Mouse (Mus musculus) small intestine, adult 2 months (tissue): ENCODE results near the gene Lrrc1. TPM values are rescaled to one million over a fixed set of nuclear protein-coding genes. Genes with fewer than 3 reads are reported as not detected.

Experiments
- H3K27ac ChIP-seq: fragments of 200-500 bp; 2 replicates; pipeline ENCODE4 v1.5.1; 2012; ENCODE audit warnings: low read depth, low read length, control low read depth, inconsistent platforms; ENCODE audit not compliant: insufficient read depth
- H3K27me3 ChIP-seq: fragments of 200-500 bp; 2 replicates; pipeline ENCODE4 v1.6.1; 2012; ENCODE audit warnings: mild to moderate bottlenecking, moderate library complexity, low read length, inconsistent platforms; ENCODE audit not compliant: control insufficient read depth, insufficient read depth
- H3K36me3 ChIP-seq: fragments of 200-500 bp; 2 replicates; pipeline ENCODE4 v1.6.1; 2012; ENCODE audit warnings: mild to moderate bottlenecking, low read length, control low read depth, inconsistent platforms; ENCODE audit not compliant: control insufficient read depth, insufficient read depth
- H3K4me1 ChIP-seq: fragments of 200-500 bp; 2 replicates; pipeline ENCODE4 v1.6.1; 2012; ENCODE audit warnings: low read length, inconsistent platforms, mixed read lengths; ENCODE audit not compliant: control insufficient read depth, insufficient read depth, insufficient read length
- H3K4me3 ChIP-seq: fragments of 200-500 bp; 2 replicates; pipeline ENCODE4 v1.5.1; 2012; ENCODE audit warnings: low read depth, mild to moderate bottlenecking, control low read depth, inconsistent platforms, low read length, moderate library complexity
- CTCF ChIP-seq: fragments of 200-500 bp; IDR thresholded peaks from 2 replicates; pipeline ENCODE4 v1.5.1; 2012; ENCODE audit warnings: low read depth, mild to moderate bottlenecking, control low read depth, inconsistent platforms, low read length, moderate library complexity, mixed read lengths; ENCODE audit not compliant: insufficient replicate concordance, insufficient read length; ENCODE audit errors: extremely low read depth
- POLR2A ChIP-seq: fragments of 200-500 bp; IDR thresholded peaks from 2 replicates; pipeline ENCODE4 v1.6.1; 2012; ENCODE audit warnings: low read depth, mild to moderate bottlenecking, control low read depth, inconsistent platforms, low read length, moderate library complexity
- WGBS: fragments of 180-500 bp; shearing (Covaris S2); methylation state at CpG from one replicate; pipeline ENCODE4 v1.1.7; 2018; 5-methylcytosine and 5-hydroxymethylcytosine counted together
- polyA plus RNA-seq: library from polyadenylated mRNA; depleted of rRNA; stranded (reverse); fragments of >200 nt; gene quantifications from 2 replicates; pipeline ENCODE4 v1.2.3, GENCODE M21; 2012

Gene Lrrc1
- polyA plus RNA-seq, 1 experiment: 112 TPM

DNA sequence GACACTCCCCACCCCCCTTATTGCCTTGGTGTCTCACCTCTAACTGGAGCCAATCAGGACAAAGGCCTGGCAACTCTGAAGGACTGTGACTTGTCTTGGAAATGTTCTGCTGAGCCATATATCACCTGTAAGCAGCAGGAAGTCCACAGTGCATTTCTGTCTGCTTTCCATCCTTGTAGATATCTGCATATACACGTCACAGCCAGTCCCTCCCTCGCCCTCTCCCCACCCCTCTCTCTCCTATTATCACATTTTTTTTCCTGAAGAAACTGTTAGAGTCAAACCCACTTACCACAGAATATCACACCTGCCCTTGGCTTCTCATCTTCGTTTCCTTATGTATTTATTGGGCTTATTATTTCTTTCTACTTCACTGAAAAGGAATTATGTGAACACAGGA, 13.3 kb upstream of the Lrrc1 start:
- H3K4me3 ChIP-seq: no peak overlapping the region
- 32% methylated on average over 3 of the region's 3 CpGs for WGBS
- peaks cover 10% of the 10 kb centered on the region; the same call in 1 of the 2 replicates for H3K4me1 ChIP-seq
- no peaks in the 10 kb centered on the region for H3K36me3 ChIP-seq
- H3K27ac ChIP-seq: no peak overlapping the region
- TF ChIP-seq CTCF (no peak), POLR2A (no peak)
- no peaks in the 10 kb centered on the region for H3K27me3 ChIP-seq

- Histone ChIP-seq H3K27me3 (no peaks in the 10 kb centered on the region), H3K27ac (peak overlapping the region; percentile 94), H3K4me3 (no peak overlapping the region), H3K36me3 (no peaks in the 10 kb centered on the region), H3K4me1 (peaks cover 10% of the 10 kb centered on the region; the same call in 1 of the 2 replicates)
- TF ChIP-seq POLR2A (no peak), CTCF (no peak)
- 82% methylated on average over 4 of the region's 4 CpGs for WGBS
Observed at GRCm38 (mm10) chr9:77557181-77557580, 12.5 kb upstream of the Lrrc1 start.

DNA sequence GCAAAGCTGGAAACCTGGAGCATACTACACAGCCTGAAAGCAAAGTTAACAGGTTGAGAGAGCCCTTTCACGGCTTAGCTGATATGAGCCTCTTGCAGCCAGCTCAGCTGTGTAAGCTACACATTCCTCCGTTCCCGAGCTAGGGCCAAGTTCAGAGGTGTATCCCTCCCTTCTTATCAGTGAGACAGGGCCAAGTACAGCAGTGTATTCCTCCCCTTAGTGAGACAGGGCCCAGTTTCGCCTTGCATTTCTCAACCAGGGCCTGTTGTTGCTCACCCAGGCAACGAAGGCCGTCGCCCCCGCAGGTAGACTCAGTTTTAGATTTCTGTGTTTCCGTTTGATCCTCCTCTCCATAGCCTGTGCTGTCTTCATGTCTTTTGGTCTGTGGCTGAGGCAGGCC, 11.8 kb upstream of the Lrrc1 start:
- Histone ChIP-seq H3K36me3 (no peaks in the 10 kb centered on the region), H3K27me3 (no peaks in the 10 kb centered on the region), H3K27ac (peak overlapping the region; percentile 94), H3K4me3 (peak overlapping the region; percentile 21), H3K4me1 (peaks cover 10% of the 10 kb centered on the region; the same call in 1 of the 2 replicates)
- TF ChIP-seq CTCF: no peak
- TF ChIP-seq POLR2A: no peak
- WGBS: 30% methylated on average over 9 of the region's 9 CpGs

DNA sequence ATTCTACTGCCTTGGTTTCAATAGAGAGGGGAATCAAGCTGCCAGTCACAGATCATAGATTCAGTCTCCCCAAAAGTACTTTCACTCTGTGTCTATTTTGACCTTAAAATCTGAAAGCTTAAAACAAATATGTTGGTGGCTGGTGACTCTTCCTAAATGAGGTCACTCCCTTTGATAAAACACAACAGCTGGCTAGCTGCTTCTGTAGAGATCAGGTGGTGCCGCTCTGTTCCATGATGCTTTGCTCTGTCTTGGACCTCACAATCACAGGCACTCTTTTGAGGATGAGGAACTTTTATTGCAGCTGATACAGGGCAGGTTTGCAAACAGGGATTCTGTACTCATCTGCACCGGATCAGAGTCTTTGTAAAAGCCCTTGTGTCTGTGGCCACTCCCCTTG, 8.8 kb upstream of the Lrrc1 start:
- Histone ChIP-seq H3K4me1 (peaks cover 11% of the 10 kb centered on the region; the same call in 1 of the 2 replicates), H3K4me3 (no peak overlapping the region), H3K27me3 (no peaks in the 10 kb centered on the region), H3K27ac (no peak overlapping the region), H3K36me3 (no peaks in the 10 kb centered on the region)
- WGBS: 44% methylated on average over 2 of the region's 2 CpGs
- TF ChIP-seq CTCF (no peak), POLR2A (no peak)

GRCm38 (mm10) chr9:77551036-77551512, 6.4 kb upstream of the Lrrc1 start:
- Histone ChIP-seq H3K27me3 (no peaks in the 10 kb centered on the region), H3K36me3 (no peaks in the 10 kb centered on the region), H3K4me1 (peaks cover 8% of the 10 kb centered on the region; the same call in 1 of the 2 replicates), H3K27ac (no peak overlapping the region), H3K4me3 (no peak overlapping the region)
- TF ChIP-seq POLR2A: no peak
- no peak for TF ChIP-seq CTCF
- 60% methylated on average over 7 of the region's 7 CpGs for WGBS

- Histone ChIP-seq H3K4me1 (peaks cover 15% of the 10 kb centered on the region), H3K36me3 (no peaks in the 10 kb centered on the region), H3K27me3 (no peaks in the 10 kb centered on the region), H3K4me3 (no peak overlapping the region), H3K27ac (peak overlapping the region; percentile 62)
- 32% methylated on average over 3 of the region's 3 CpGs for WGBS
- TF ChIP-seq POLR2A (no peak), CTCF (no peak)
Observed at GRCm38 (mm10) chr9:77546010-77546409, 1.3 kb upstream of the Lrrc1 start.

DNA sequence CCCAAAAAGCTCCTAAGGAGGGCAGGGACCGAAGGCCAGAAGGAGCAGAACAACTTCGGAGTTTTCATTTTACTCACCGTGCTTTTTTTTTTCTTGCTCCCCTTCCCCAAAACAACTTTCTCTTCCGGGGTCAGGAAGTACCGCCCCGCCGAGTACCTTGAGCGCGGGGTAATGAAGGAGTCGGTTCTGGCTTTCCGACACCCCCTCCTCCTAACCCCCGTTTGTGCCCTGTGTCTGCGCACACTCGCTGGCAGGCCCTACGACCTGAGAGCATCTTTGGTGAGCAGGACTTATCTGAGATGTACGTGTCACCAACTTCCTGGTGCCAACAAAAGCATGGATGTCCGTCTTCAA, 375 bp upstream of the Lrrc1 start:
- Histone ChIP-seq H3K27me3 (no peaks in the 10 kb centered on the region), H3K27ac (peak overlapping the region; percentile 62), H3K4me3 (peak overlapping the region; percentile 78), H3K36me3 (no peaks in the 10 kb centered on the region), H3K4me1 (peaks cover 15% of the 10 kb centered on the region)
- WGBS: 1% methylated on average over 17 of the region's 17 CpGs
- TF ChIP-seq POLR2A (0 out of 2 replicates have a peak, but pooled peaks have one; percentile 13), CTCF (no peak)
